Mouse (Mus musculus) forebrain, embryonic 11.5 days (tissue): ENCODE measurements at regions not wholly inside any gene's neighbourhood (a gene's known extent, or its start where the extent isn't known, plus 50 kb on each side); places are given as distances from the start of the nearest gene placed in this dataset.

Source experiments
- ATAC-seq: fragments of 200-750 bp; cut with Nextera tagmentation; replicated peaks from 2 replicates; pipeline ENCODE4 v1.8.0; 2017; ENCODE audit warnings: moderate TSS enrichment; ENCODE audit not compliant: low FRiP score
- DNase-seq: peaks from one replicate; pipeline ENCODE4 v3.0.0-alpha.2; 2017; ENCODE audit warnings: low spot score
- H3K27ac ChIP-seq: fragments of 300-500 bp; sonication (generic); 2 replicates; pipeline ENCODE4 v1.5.1; 2014; ENCODE audit warnings: low read depth, low read length
- H3K27me3 ChIP-seq: fragments of 300-500 bp; sonication (generic); 2 replicates; pipeline ENCODE4 v1.6.1; 2014; ENCODE audit warnings: mild to moderate bottlenecking, low read length, mixed read lengths; ENCODE audit not compliant: control insufficient read depth, insufficient read depth
- H3K36me3 ChIP-seq: fragments of 300-500 bp; sonication (generic); 2 replicates; pipeline ENCODE4 v1.6.1; 2014; ENCODE audit warnings: mild to moderate bottlenecking, low read length, moderate library complexity, mixed read lengths; ENCODE audit not compliant: control insufficient read depth, insufficient read depth
- H3K4me1 ChIP-seq: fragments of 300-500 bp; sonication (generic); replicated peaks from 2 replicates; pipeline ENCODE4 v1.6.1; 2014; ENCODE audit warnings: low read length, mixed read lengths; ENCODE audit not compliant: control insufficient read depth, insufficient read depth
- H3K4me2 ChIP-seq: fragments of 300-500 bp; sonication (generic); 2 replicates; pipeline ENCODE4 v1.6.1; 2014; ENCODE audit warnings: low read depth, mild to moderate bottlenecking, low read length, moderate library complexity, mixed read lengths; ENCODE audit not compliant: severe bottlenecking
- H3K4me3 ChIP-seq: fragments of 300-500 bp; sonication (generic); 2 replicates; pipeline ENCODE4 v1.5.1; 2014; ENCODE audit warnings: low read depth, low read length
- H3K9ac ChIP-seq: fragments of 300-500 bp; sonication (generic); 2 replicates; pipeline ENCODE4 v1.6.1; 2014; ENCODE audit warnings: low read length
- H3K9me3 ChIP-seq: fragments of 300-500 bp; sonication (generic); 2 replicates; pipeline ENCODE4 v1.6.1; 2016; ENCODE audit warnings: low read length, mixed read lengths; ENCODE audit not compliant: control insufficient read depth
- WGBS: fragments of 180-500 bp; shearing (Covaris S2); extraction: QIAGEN DNeasy Blood & Tissue Kit; methylation state at CpG from one replicate; pipeline ENCODE4 v1.1.7; 2014; 5-methylcytosine and 5-hydroxymethylcytosine counted together

DNA sequence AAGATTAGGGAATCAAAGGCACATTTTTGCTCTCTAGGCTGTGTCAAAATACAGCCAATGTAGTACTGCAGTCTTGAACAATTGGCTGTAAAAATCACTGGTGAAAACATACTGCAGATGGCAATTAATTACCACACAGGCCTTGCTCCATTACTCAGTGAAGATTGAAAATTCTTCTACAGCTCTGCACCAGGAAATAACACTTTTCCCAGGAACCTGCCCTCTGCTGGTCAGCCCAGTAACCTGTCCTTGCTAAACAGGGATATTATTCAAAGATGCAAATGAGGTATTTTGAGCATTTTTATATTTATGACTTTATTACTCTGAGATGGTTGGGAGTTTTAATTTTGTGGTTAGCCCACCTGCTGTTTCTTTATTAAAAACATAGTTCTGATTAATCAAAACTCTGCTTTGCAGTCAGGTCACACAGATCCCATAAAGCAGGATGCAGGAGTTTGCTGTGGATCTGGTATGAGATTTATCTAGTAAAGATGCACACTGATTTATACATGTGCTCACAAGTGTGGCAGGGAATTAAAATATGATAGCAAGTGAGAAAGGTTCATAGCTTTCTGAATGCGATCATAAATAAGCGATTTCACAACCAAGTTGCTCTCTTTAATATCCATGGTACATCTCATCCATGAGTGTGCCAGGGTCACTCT lies 815.3 kb upstream of the Ghitm start:
- Histone ChIP-seq H3K27ac (no peak overlapping the region), H3K9me3 (no peaks in the 10 kb centered on the region), H3K4me3 (no peak overlapping the region), H3K9ac (no peak overlapping the region), H3K36me3 (no peaks in the 10 kb centered on the region), H3K4me2 (no peak overlapping the region), H3K27me3 (no peaks in the 10 kb centered on the region), H3K4me1 (no peaks in the 10 kb centered on the region)
- DNase-seq (no peak), ATAC-seq (peak; percentile 70)
- WGBS, result 95% methylated on average over 2 of the region's 2 CpGs
